In the genomic region with DNA sequence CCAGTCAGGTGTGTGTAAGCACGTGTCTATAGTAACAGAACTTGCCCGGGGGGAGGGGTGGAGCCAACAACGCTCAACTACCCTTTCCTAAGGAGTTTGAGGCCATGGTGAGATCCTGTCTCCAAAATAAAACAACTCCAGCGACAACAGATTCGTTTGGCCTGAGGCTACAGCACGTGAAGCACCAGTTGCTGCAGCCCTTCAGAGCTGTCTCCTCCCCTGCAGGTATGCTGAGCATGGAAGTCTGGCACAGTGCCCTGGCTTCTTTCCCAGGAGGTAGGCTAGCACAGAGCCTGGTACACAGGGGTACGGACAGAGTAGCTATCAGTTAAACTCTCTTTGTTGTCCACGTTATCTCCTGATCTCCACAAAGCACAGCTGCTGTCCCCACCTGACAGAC, we compare ENCODE assay signal across 9 mouse cellular contexts. TPM values are rescaled to one million over a fixed set of nuclear protein-coding genes. Genes with fewer than 3 reads are reported as not detected.
A peak's percentile ranks its signal among the peaks of the same experiment; 100 is the strongest.
DNase-seq lines count a peak whose midpoint lies in the region; ATAC-seq and TF ChIP-seq lines count a peak whose summit lies in the region.
"Had no signal": no experiment of that assay in that cellular context is flagged by ENCODE, and none has a peak within 500 bp of the region (broad histone marks: within the 10 kb centered on the region; RNA-seq: fewer than 3 reads in every experiment).

No protein-coding gene starts in this region.

- no peak for ATAC-seq in megakaryocyte-erythroid progenitor cell, adult 5-6 weeks (replicated peaks; ENCODE audit: low FRiP score, low TSS enrichment, poor library complexity, severe bottlenecking)

- 16% methylated on average over 8 of the region's 8 CpGs for WGBS in heart, adult 2 months

- no peak for TF ChIP-seq EP300 in heart, adult 2 months (IDR thresholded peaks at IDR 0.05; ENCODE audit: insufficient read depth, low read depth, low read length)

- H3K4me3 ChIP-seq in heart, adult 2 months, result no peak overlapping the region
- H3K4me3 ChIP-seq: midbrain, embryonic 12.5 days had no signal

- no peaks in the 10 kb centered on the region for H3K36me3 ChIP-seq in heart, adult 2 months (ENCODE audit: control insufficient read depth, insufficient read depth, low read length)
- H3K36me3 ChIP-seq: midbrain, embryonic 12.5 days had no signal

- H3K9ac ChIP-seq in heart, adult 2 months (ENCODE audit: low read depth, low read length), result no peak overlapping the region
- H3K9ac ChIP-seq: midbrain, embryonic 12.5 days had no signal

- H3K27ac ChIP-seq in heart, adult 2 months, result peak overlapping the region; percentile 39
- H3K27ac ChIP-seq: midbrain, embryonic 12.5 days had no signal

- no peak for TF ChIP-seq CTCF in heart, adult 2 months (IDR thresholded peaks at IDR 0.05)

- peak; percentile 45 for DNase-seq in thymus, postnatal 4 days
- no peak for DNase-seq in thymus, postnatal 25 days
- DNase-seq in heart, adult 2 months, result peak; percentile 76 to 78
- peak; percentile 80 to 86 for DNase-seq in kidney, postnatal 4 days
- peak; percentile 52 for DNase-seq in ovary, adult 18-20 months (ENCODE audit: low spot score)
- DNase-seq in spleen, postnatal 4 days (ENCODE audit: low spot score in 2 of 2), result no peak
- no peak for DNase-seq in thymus, postnatal 10 days (ENCODE audit: low spot score in 2 of 2)

- no peaks in the 10 kb centered on the region for H3K79me2 ChIP-seq in heart, adult 2 months (replicated peaks; ENCODE audit: control insufficient read depth, insufficient read depth, low read length)

- H3K4me1 ChIP-seq in heart, adult 2 months (ENCODE audit: control insufficient read depth, insufficient read depth, low read length), result peaks cover 31% of the 10 kb centered on the region

- intact Hi-C loops in heart, adult 2 months (cut with DNase I), result no loop called here

- TF ChIP-seq POLR2A in heart, adult 2 months (IDR thresholded peaks at IDR 0.05; ENCODE audit: insufficient read depth, low read depth, low read length), result no peak

- H3K27me3 ChIP-seq in heart, adult 2 months (ENCODE audit: control insufficient read depth, insufficient read depth, low read length), result no peaks in the 10 kb centered on the region

RNA-seq across cellular contexts. Expression of a gene that starts 33.6 kb away (rescaled TPM):
- 1 to 10 TPM; 2.8 to 4.5 TPM for total RNA-seq in heart, adult 2 months (2021)
- 3.7 and 4.4 TPM in 2 replicates for polyA plus RNA-seq in heart, adult 2 months (2012; rRNA removed)
- total RNA-seq in megakaryocyte-erythroid progenitor cell, adult 5-6 weeks (2014; fragmentation: Nextera tagmentation), result not detected in 2 replicates
- total RNA-seq in megakaryocyte-erythroid progenitor cell, adult 5-6 weeks (2017), result 2.0 and 3.5 TPM in 2 replicates

RNA-seq across cellular contexts. Expression of a gene that starts 49.9 kb away (rescaled TPM):
- 10 to 100 TPM; 17.9 to 18.1 TPM for total RNA-seq in heart, adult 2 months (2021)
- polyA plus RNA-seq in heart, adult 2 months (2012; rRNA removed), result 21.8 and 26.5 TPM in 2 replicates
- total RNA-seq in megakaryocyte-erythroid progenitor cell, adult 5-6 weeks (2014; fragmentation: Nextera tagmentation), result 20.5 and 27.5 TPM in 2 replicates
- total RNA-seq in megakaryocyte-erythroid progenitor cell, adult 5-6 weeks (2017), result 5.6 and 6.4 TPM in 2 replicates

Comparison
In these comparisons a context has a peak if more than half of its experiments do, and no peak if none do; other contexts are left out.
1. DNase-seq: peak in thymus, postnatal 4 days (single experiment), heart, adult 2 months (2 of 2), kidney, postnatal 4 days (2 of 2) and ovary, adult 18-20 months (single experiment); none in thymus, postnatal 25 days (single experiment), spleen, postnatal 4 days (0 of 2) and thymus, postnatal 10 days (0 of 2).